Mouse (Mus musculus): ENCODE data around the gene Wrnip1.

The Wrnip1 gene

GRCm38 (mm10) chr13:32801693-32802221 lies at the start of gene Wrnip1:
Wrnip1 (plus strand) TSS chr13:32802038.
- DNase-seq (ENCODE audit: low spot score in 2 of 2), result peak; percentile 92 to 93

- DNase-seq (ENCODE audit: low spot score in 2 of 2), result no peak
Observed at GRCm38 (mm10) chr13:32752066-32752657, 49.7 kb upstream of the Wrnip1 start.

GRCm38 (mm10) chr13:32759036-32759435 lies 42.8 kb upstream of the Wrnip1 start:
- no peak for DNase-seq (ENCODE audit: low spot score in 2 of 2)

DNA sequence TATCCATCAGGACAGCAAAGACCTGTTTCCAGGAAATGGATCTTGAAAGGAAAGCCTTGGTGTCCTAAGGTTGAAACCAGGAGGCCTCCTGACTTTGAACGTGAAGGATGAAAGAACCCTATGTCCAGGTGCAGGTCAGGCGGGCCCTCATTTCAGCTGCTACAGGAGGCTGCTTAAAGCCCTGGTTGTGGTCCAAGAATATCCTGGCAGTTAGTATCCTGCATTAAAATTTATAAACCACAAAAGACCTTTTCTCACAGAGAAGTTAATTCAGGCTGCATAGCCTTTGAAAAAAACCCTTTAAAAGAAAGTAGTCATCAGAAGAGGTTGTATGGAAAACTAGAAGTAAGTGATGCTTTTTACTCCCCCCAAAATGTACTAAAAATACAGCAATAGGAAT lies 41.0 kb upstream of the Wrnip1 start:
- no peak for DNase-seq (ENCODE audit: low spot score in 2 of 2)

DNA sequence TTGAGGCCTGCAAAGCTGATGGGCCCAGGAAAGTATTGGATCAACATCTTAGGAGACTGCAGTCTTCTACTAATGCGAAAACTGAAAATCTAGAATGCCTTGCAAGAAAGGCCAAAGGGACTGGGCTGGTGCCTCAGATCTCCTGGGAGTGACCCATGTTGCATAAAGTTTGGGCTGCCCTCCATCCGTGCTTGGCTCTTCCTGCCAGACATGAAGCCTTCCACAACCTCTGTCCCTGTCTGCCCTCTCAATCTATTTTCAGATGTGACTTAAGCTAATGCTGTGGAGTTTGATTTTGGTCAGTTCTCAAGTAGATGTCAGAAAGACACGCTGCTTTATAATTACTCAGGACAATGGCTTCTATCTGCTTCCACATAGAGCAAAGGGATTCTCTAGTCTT lies 38.7 kb upstream of the Wrnip1 start:
- no peak for DNase-seq (ENCODE audit: low spot score in 2 of 2)

DNA sequence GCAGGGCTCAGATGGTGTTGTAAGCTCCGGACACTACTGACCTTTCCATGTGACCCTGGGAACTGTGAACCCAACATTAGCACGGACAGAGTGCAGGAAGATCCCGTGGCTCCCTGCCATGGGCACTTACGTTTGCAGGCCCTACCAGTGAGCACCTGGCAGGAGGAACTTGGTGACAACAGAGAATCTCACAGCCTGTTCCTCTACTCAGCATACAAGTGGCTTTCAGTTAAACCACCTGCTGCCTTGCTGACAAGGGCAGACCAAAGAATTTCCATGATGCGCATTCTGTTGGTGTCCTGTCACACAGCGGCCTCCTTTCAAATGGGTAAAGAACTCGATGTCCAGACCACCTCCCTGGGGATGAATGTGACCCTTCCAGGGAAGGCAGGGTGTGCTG lies 37.4 kb upstream of the Wrnip1 start:
- no peak for DNase-seq (ENCODE audit: low spot score in 2 of 2)

DNA sequence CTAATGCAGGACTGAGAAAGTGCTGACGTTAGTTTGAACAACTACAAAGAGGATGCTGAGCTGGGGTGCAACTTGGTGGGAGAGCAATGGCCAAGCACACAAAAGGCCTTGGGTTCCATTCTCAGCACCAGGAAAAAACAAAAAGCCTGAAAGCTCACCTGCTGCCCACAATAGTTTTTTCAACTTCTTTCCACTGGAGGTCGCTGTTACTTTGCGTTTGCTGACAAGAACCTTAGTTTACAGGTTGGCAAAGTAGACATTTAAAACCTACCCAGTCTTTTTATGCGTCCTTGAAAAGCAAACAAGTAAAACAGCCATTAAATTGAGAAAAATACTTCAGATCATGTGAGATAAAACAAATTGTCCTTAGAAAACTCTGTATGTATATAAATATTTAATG lies 33.7 kb upstream of the Wrnip1 start:
- peak in 1 of 2 experiments; percentile 15 for DNase-seq (ENCODE audit: low spot score in 2 of 2)

DNA sequence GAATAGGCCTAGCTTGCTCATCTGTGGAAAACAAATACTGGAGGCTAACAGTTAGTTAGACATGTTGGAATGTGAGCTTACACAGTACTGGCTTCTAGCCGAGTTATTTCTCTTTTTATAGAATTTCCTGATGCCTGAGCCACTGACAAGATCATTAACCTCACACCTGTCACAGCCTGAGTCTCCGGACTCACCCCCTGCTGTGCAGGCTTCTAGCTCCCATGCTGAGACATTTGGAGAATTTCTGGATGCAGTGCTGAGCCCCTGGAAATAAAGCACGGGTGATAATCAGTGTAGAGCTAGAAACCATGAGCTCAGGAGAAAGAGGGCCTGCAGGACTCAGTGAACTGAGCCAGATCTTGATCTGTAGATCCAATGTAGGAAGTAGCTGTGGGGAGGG lies 31.9 kb upstream of the Wrnip1 start:
- no peak for DNase-seq (ENCODE audit: low spot score in 2 of 2)

DNA sequence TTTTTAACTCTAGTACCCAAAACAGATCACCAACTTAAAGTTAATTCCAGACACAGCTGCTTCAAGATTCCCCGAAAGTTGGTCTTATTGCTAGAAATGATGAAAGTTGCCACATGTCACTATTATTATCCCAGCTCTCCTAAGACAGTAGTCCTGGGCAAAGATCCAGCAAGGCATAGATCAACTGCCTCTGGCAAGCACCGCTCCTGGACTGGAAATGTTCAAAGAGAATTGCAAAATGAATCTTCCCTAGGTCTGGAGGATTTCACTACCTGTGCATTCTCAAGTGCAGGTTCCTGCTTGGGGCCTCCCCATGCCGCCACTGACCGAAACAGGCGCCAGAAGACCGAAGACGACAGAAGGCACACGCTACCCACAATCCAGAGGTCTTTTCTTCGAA lies 25.9 kb upstream of the Wrnip1 start:
- no peak for DNase-seq (ENCODE audit: low spot score in 2 of 2)

GRCm38 (mm10) chr13:32776350-32776749 lies 25.5 kb upstream of the Wrnip1 start:
- DNase-seq (ENCODE audit: low spot score in 2 of 2), result no peak

- DNase-seq (ENCODE audit: low spot score in 2 of 2), result no peak
Observed at GRCm38 (mm10) chr13:32778861-32779260, 23.0 kb upstream of the Wrnip1 start.

DNA sequence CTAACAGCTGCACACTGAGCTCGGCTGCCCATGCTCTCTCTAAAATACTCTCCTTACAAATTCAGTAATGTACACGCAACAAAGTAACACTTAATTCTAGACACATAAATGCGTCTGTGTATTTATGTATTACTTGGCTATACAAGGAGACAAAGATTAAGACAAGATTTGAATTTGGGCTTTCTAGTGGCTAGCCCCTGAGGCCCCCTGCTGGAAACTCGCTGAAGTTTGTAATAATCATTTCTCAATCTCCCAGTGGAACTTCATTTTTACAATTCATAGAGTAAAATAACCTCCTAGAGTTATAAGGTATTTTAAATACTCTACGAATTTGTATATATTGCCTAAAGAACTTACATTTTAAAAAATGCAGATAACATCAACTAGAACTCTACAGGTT lies 18.8 kb upstream of the Wrnip1 start:
- no peak for DNase-seq (ENCODE audit: low spot score in 2 of 2)

DNA sequence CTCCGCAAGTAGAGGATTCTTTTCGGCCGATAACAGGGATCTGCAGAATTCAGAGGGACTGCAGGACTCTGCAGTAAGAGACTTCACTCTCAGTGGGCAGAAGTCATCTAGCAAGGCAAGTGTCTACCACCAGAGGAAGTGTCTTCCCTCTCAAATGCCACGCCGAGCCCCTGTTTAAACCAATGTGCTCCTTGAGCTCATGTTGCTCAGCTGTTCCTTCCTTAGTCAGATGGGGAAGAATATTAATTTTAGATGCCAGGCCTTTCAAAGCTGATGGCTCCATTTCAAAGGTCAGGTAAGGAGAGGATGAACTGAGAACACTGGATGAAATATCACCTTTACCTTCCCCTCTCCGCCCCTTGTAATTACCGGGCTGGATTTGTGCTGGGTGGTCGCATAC lies 18.0 kb upstream of the Wrnip1 start, which contains the start of gene Mylk4:
TSS of gene Mylk4 (minus strand) at position 139 of the 400 bp plus-strand sequence.
- DNase-seq (ENCODE audit: low spot score in 2 of 2), result no peak

DNA sequence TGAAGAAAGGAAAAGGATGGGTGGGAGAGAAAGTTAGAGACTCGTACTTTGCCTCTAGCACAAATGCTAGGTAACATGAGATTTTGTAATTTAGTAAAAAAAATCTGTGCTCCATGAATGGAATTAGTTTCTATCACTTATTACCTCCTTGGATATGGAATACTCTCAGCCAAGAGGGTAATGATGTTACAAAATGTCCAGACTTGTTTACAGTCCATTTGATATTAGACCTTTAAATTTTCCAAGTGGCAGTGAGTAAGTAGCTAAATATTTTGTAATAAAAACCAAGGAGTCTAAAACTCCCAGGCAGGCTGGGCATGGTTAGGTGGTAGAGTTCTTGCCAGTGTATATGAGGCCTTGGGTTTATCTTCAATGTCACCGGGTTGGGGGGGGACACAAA lies 14.3 kb upstream of the Wrnip1 start:
- DNase-seq (ENCODE audit: low spot score in 2 of 2), result no peak

- DNase-seq (ENCODE audit: low spot score in 2 of 2), result no peak
Observed at GRCm38 (mm10) chr13:32789781-32790180, 12.1 kb upstream of the Wrnip1 start.

DNA sequence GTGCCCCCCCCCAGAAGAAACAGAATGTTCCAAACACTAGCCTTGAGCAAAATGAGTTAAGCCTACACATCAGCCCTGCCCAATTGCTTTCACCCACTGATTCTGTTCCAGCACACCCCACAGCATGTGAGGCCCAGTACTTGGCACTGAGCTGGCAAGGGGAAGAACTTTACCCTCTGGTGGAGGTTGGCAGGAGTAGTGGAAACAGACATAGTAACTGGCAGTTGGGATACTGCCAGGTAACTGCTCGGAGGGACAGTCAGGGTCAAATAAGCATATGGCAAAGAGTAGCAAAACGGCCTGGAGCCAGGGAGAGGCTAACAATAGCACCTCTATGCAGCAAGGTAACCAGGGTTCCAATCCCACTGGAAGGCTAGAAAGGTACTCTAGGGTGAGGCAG lies 7.2 kb upstream of the Wrnip1 start:
- no peak for DNase-seq (ENCODE audit: low spot score in 2 of 2)

DNA sequence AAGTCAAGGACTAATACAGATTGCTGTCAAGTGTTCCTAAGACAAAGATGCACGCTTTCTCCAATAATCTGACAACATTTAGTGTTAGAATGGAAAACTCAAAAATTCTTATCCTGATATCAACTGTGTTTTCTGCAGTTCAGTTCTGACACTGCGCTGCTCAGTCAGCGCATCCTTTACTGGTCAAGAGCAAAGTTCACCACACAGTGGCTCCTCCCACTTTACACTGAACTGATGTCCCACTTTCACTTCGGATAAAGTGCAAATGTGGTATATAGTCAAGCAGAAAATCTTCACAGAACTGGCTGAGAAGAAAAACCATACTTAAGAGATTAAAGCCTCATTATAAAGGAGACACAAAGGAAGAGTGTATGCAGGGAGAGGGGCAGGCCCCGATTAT lies 6.7 kb upstream of the Wrnip1 start:
- no peak for DNase-seq (ENCODE audit: low spot score in 2 of 2)

DNA sequence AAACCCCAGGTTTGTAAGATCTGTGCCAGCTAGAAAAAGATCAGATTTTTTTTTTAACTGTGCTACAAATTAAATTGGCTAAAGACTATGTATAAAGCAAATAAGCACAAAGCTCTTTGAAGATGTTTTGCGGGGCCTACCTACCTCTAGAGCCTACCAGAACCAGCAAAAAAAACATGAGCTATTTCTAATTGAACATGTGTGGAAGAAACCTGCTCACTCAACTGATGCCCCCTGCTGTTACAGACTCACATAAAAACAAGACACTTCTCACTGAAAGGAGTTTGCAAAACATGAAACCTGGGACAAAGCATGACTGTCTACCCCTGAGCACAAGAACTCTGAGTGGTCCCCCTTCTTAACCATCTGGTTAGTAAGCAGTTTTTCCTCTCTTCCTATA lies 4.8 kb upstream of the Wrnip1 start:
- DNase-seq (ENCODE audit: low spot score in 2 of 2), result no peak

- no peak for DNase-seq (ENCODE audit: low spot score in 2 of 2)
Observed at GRCm38 (mm10) chr13:32799131-32799530, 2.7 kb upstream of the Wrnip1 start.

DNA sequence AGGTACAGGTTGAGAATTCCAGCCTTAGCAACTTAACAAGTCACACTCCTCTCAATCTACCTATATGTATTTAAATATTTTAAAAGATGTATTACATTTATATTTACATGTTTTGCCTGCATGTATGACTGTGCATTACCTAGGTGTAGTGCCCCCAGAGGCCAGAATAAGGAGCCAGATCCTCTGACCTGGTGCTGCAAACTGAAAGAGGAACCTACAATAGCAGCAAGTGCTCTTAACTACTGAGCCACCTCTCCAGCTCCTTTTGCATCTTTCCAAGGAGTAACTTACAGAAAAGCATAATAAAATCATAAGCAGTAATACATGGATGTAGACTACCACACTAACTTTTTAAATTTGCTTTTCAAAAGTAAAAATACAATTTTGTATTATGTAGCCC lies 979 bp upstream of the Wrnip1 start:
- DNase-seq (ENCODE audit: low spot score in 2 of 2), result peak; percentile 45 to 66

- DNase-seq (ENCODE audit: low spot score in 2 of 2), result peak; percentile 40 to 78
Observed at GRCm38 (mm10) chr13:32802259-32803081, 632 bp downstream of the Wrnip1 start, which contains the start of gene D930007J09Rik. D930007J09Rik (minus strand) TSS chr13:32802849.

DNA sequence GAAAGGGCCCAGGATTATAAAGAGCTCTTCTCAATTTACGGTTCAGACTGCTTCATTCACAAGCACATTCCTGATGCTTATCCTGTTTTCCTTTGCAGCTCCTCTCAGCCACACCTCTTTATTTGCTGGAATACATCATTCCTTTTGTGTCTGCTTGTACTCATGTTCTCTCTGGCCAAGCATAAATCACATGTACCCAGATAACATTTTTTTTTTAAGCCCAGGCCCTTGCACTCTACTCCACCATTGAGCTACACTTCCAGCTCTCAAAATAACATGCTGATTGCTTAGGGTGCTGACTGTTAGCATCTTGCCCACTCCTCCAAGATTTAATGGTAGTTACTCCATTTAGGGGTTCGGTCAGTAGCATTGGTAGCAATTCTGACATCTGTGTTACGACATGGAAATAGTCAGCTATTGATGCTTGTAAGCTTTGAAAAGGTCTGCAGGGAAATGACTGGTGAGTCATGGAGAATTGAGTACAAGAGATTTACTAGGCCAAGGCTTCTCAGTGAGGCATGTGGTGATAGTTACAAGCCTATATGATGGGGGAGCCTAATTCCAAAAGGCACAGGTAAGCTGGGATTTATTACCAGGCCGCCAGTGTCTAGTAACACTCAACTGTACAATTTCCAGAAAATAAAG lies 2.0 kb downstream of the Wrnip1 start:
- no peak for DNase-seq (ENCODE audit: low spot score in 2 of 2)

DNA sequence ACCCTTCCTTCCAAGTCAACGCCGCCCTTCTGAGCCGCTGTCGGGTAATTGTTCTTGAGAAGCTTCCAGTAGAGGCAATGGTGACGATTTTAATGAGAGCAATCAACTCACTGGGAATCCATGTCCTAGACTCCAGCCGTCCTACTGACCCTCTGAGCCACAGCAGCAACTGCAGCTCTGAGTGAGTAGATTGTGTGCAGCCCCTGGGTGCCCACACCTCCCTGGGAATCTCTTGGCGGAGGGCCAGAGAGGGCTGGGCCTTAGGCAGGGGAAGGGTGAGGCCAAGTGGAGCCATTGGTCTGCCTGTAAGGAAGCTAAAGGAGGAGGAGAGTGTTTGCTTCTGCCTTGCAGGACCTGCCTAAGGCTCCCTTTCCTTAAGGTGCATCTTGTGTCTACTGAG lies 5.0 kb downstream of the Wrnip1 start:
- no peak for DNase-seq (ENCODE audit: low spot score in 2 of 2)

All from spleen, postnatal 4 days (tissue).